Mouse (Mus musculus) kidney, postnatal 36 days (tissue): ENCODE measurements around the gene Nudt8.
"Not testable (repeated sequence)": the region's sequence is repeated elsewhere in the genome, so short reads cannot be mapped to it uniquely, and the experiment has no call there.

Source experiments
- DNase-seq, 2 experiments: peaks; one replicate each; pipeline ENCODE4 v3.0.0; 2021 to 2022; ENCODE audit warnings: mixed read lengths in 2 of 2

The Nudt8 gene

DNA sequence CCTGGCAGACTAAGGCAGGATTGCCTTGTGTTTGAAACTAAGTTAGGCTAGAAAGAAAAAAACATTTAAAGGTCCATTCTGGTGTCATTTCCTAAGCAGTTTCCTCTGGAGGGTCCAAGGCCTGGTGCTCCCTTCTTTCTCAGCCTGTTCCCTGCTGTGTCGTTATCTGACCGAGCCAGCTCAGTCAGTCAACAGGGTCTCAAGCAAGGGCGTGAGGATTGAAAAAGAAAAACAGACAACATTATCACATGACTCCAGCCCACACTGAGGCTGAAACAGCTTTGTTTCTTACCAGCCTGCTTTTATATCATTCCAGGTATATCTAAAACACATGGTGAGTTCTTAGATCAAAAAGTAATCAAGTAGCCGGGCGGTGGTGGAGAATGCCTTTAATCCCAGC, 15.3 kb downstream of the Nudt8 start:
- DNase-seq: no peak

DNA sequence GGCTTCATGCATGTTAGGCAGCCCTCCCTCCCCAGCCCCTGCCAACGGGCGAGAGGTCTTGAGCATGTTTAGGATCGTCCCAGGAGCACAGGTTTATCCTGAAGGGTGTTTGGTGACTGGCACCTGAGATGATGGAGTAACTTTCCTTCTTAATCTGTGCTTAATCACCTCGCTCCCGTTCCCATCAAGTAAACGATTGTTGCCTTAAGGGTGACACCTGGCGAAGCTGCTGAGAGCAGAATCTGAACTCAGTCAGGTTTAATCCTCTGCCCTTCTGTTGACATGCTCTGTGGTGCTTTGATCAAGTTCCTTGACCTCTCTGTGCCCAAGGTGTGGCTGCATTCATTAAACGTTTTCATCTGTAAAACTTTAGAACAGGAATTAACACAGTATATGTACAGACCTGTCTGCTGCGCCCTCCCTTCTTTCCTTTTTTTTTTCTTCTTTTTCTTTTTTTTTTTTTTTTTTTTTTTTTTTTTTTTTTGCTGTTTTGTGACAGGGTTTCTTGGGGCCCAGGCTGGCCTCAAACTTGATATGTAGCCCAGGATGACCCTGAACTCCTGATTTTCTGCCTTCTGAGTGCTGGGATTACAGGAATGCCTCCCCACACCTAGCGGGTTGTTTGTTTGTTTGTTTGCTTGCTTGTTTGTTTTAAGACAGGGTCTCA, 17.7 kb downstream of the Nudt8 start:
- no peak for DNase-seq

DNA sequence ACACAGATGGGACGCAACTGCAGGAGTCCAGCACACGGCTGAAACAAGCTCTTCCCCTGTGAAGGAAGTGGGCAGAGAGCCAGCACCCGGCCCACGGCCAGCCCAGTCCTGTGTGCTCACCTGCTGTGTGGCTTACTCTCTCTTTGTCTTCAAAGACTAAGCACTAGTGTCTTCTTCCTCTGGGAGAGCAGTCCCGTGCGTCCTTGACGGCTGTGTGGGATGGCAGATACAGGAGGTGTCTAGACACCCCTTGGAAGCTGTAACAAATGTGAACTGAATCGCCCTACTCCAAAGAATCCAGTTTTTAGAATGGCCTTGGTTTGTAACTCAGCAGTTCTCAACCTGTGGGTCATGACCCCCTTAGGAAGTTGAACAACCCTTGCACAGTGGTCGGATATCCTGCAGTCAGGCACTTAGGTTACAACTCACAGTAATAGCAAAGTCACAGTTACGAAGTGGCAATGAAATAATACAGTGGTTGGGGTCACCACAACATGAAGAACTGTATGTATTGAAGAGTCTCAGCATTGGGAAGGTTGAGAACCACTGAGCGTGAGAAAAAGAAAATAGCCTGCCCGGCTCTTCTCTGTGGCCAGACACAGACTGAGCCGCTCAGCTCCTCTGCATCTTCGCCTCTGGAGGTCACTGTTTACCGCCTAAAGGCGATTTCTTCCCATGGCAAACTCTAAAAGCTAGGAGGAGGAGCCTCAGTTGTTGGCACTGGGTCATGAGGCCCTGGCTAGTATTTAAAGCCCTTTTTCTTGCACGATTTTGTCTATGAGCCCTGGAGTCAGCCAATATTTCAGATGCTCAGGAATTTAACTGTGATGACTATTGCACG, 18.6 kb downstream of the Nudt8 start:
- DNase-seq: peak; percentile 90 to 91

DNA sequence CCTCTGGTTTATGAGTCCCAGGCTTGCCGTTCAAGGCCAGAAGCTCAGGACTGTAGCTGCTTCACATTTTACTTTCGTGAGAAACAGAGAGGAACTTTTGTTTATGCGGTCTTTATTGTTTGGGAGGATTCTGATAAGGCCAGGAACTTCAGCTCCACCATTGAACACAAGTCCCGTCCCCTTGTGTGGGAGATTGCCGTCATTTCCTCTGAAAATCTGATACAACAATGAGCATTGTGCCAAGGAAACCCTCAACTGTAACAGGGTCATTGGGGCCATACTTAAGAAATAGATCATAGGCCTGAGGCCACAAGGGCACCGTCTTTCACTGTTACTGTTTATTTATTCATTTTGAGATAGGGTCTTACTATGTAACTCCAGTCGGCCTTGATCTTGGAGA, 22.8 kb downstream of the Nudt8 start:
- DNase-seq: no peak

DNA sequence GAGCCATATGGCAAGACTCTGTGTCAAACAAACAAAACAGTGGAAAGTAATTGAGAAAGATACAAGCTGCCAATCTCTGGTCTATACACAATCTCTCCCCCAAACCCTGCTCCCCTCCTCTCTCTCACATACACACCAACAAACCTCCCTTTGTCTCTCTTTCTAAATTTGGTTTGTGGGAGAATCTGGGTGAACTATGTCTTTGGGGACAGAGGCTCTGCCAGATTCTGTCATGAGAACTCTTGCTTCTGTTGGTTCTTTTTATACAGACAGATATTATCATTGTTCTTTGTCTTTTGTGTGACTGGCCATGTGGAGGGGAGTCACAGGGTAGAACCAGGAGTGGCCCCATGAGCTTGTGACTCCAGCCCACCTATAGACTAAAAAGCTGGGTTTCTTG, 27.2 kb downstream of the Nudt8 start:
- no peak for DNase-seq

DNA sequence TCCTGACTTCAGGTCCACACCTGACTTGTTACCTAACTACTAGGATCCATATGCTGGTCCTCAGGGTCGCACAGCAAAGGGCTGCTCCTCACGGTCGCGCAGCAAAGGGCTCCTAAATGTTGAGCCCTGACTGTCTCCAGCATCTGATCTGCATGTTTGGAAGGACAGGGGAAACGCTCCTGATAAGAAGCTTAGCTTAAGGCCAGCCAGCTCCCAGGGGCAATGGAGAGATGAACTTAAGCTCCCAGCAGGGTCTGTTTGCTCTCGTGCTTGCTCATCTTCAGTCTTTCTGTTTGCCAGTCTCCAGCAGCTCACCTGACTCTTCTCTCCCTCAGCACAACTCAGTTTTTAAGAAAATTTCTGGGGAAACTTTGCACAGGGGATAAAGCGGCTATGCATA, 32.3 kb downstream of the Nudt8 start:
- no peak for DNase-seq

DNA sequence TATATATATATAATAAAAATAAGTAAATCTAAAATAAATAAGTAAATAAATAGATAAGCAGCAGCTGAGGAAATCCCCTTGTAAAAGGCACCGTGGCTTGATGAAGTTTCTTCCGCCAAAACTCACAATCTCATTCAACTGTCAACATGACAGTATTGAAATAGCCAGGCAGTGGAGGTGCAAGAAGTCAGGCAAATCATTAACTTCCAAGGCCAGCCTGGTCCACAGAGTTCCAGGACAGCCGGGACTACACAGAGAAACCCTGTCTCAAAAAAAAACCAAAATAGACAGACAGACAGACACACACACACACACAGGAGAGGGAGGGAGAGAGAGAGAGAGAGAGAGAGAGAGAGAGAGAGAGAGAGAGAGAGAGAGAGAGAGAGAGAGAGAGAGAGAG, 32.9 kb downstream of the Nudt8 start:
- peak; percentile 63 to 79 for DNase-seq

DNA sequence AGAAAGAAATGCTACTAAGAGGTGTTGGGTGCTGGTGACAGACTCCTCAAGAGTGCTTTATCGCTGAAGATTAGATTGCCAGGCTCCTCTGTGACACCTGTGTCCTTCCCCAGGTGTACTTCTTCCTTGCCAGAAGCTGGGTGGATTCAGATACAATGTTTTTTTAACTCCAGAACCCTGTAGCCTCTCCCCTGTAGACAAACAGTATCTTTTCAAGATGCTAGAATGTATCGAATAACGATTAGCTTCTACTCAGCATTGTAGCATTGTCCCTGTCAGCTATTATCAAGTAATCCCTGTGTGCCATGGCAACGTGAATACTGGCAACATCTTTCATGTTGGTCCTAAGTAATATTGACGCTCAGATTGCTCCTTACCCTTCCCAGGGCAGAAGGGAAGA, 33.4 kb downstream of the Nudt8 start:
- DNase-seq: no peak

DNA sequence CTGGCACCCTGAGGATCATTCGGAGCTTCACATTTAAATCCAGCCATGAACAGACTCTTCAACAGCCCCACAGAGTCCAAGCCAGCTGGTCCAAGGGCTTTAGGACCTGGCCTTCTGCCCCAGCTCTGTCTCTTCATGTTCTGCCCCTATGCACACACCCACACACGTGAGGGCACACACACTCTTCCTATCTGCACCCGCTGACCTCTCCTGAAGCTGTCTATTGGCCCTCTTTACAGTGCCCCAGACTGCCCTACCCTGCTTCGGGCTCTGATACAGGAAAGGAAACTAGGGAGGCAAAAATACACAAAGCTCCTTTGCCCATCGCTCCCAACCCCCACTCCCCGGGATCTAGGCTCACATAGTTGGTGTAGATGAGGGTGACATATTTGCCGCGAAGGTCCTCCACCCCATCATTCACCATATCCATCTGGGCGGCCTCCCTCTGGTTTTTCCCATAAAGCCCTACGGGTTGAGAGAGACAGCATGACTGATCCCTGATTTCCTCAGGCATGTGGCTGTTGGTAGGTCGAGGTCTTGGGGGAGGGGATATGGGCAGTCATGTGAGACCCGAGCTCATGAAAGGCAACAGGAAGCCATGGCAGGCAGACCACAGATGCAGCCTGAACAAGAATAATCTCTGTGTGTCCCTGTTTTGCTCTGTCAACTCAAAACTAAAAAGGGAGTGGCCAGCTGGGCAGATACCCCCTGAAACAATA, 36.1 kb downstream of the Nudt8 start:
- no peak for DNase-seq

DNA sequence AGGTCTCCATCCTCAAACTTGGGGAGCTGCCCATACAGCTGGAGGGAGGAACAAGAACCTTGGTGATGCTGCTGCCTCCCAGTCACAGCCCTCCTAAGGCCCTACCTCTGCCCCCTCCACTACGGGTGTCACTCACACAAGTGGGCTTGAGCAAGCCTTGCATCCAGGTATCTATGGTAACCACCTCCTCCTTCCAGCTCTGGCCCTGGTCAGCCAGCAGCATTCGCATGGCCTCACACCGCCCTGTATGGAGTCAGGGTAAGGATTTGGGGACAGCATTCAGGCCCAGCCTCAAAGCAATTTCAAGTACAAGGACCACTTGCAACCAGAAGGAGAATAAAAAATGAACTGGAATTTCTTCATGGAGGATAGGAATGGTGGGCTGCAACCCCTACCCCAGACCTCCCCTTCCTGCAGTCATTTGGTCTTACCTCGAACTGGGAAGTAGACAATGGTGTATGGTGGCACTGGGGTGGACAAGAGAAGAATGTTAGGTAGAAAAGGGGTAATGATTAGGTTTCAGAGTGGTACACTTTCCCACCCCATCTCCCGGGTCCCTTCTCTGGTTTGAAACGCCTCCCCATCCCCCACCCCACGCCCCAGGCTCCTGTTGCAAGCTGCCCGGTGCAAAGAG, 36.9 kb downstream of the Nudt8 start:
- DNase-seq: not testable (repeated sequence)

DNA sequence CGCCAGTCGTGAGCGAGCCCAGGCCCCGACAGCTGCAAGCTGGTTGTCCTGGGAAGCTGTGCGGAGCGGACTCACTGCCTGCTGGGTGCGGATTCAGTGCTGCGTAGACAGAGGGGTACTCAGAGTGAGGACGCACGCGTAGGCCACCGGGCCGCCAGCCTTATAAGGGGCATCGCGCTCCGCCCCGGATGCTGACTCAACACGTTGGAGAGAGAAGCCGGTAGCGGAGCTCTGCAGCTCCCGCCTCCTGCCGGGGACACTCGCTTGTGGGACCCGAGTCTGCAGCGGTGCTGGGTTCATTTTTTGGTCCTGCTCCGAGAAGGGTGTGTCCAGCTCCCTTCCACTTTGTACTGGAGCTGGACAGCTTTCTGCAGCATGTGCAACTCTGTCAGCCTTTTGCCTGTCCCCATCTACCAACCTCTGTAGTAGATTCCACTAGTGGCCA, 37.4 kb downstream of the Nudt8 start, which contains the start of gene Gstp1:
Gene Gstp1, minus strand, starts transcription at position 198 of the 445 bp plus-strand sequence.
- DNase-seq: peak; percentile 90 to 94

DNA sequence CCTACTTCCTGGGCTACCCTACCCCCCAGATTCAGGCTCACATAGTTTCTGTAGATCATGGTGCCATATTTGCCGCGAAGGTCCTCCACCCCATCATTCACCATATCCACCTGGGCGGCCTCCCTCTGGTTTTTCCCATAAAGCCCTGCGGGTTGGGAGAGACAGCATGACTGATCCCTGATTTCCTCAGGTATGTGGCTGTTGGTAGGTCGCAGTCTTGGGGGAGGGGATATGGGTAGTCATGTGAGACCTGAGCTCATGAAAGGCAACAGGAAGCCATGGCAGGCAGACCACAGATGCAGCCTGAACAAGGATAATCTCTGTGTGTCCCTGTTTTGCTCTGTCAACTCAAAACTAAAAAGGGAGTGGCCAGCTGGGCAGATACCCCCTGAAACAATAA, 40.6 kb downstream of the Nudt8 start:
- DNase-seq: not testable (repeated sequence)

DNA sequence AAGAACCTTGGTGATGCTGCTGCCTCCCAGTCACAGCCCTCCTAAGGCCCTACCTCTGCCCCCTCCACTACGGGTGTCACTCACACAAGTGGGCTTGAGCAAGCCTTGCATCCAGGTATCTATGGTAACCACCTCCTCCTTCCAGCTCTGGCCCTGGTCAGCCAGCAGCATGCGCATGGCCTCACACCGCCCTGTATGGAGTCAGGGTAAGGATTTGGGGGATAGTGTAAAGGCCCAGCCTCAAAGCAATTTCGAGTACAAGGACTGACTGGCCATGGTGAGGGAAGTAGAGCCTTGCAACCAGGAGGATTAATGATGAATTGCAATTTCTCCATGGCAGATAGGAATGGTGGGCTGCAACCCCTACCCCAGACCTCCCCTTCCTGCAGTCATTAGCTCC, 41.1 kb downstream of the Nudt8 start:
- not testable (repeated sequence) for DNase-seq

DNA sequence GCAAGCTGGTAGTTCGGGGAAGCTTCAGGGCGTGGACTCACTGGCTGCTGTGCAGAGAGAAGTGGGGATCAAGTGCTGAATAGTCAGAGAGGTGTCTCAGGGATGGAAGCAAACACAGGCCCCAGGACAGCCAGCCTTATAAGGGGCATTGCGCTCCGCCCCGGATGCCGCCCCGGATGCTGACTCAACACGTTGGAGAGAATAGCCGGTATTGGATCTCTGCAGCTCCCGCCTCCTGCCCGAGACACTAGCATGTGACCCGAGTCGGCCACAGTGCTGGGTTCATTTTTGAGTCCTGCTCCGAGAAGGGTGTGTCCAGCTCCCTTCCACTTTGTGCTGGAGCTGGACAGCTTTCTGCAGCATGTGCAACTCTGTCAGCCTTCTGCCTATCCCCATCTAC, 41.7 kb downstream of the Nudt8 start:
- DNase-seq: peak; percentile 39 to 56

DNA sequence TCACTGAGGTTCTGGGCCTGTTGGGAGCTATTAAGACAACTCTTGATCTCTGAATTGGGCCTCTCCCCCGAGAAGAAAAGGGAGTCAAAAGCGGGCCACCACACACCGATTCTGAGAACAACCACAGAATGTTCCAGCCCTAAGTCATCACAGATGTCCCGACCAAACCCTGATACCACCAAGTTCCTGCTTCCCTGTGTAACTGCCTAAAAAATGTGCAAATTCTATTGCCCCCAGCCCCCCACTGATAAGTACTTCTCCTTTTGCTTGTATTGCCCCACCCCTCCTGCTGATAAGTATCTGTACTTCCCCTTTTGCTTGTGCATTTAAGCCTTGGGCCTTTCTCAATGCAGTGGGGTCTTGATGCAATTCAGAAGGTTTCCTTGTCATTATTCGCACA, 43.7 kb downstream of the Nudt8 start:
- not testable (repeated sequence) for DNase-seq

DNA sequence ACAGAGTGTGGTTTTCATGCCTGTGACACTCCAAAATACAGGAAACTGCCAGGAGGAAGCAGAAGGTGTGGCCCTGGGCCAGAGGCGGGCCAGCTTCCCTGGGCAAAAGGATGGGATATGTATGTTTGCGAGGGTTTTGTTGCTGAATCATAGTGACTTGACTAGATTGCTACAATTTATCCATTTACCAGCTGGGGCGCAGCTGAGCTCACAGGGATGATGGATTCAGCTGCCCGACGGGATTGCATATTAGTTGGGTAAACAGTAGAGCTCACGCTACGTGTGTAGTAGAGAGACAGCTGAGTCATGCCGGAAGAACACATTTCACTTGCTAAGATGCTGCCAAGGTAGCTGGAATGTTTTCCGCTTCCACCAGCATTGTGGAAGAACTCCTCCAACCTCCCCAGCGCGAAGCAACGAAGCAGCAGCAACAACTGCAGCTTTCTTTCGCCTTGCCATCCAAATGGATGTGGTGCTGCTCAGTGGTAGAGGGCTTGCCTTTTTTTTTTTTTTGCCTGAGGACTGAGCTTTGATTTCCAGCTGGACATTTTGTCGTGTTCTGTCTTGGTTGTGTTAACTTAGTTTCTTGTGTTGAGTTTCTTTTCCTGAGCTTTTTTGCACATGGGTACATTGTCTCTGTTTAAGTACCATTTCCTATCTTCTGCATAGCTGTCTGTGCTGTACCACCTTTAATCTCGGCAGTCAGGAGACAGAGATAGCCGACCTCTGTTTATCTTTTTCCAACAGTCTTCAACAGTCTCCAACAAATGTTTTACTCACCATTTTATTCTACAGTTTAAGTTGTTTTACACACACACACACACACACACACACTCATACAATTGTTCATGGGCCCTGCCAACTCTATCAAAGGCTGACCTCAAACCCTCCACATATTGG, 45.8 kb downstream of the Nudt8 start, which contains the start of gene Gstp2:
Gene Gstp2, minus strand, starts transcription at position 58 of the 900 bp plus-strand sequence.
- DNase-seq: peak; percentile 89 to 90

DNA sequence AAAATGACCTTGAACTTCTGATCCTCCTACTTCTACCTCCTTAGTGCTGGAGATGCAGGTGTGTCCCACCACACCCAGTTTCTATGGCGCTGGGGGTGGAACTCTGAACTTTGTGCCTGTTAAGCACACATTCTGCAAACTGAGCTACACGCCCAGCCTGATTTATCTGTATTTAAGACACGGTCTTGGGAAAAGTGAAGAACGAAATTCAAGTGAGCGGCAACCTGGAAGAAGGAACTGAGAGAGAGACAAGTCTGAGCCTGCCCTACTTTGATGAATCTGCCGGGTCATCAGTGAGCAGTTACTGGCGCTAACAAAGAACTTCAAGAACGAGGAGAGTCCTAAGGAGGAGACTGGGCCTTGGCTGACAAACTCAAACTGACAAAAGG, 46.5 kb downstream of the Nudt8 start:
- DNase-seq: no peak

DNA sequence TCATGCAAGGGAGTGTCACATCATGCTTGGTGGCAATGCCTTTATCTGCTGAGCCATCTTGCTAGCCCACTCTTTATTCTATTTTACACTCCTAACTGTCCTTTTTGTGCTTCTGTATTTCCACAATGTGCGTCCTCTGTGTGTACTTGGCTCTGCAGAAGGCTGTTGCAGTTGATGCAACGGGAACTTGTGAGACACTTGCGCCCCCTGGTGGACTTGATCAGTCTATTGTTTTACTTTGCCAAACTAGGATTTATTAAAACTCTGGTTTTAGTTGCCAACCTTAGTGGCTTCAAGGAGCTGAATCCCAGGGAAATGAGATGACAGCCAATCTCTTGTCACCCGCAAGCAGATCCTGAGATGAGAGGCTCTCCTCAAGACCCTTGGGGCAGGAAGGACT, 47.5 kb downstream of the Nudt8 start:
- peak; percentile 85 to 95 for DNase-seq

DNA sequence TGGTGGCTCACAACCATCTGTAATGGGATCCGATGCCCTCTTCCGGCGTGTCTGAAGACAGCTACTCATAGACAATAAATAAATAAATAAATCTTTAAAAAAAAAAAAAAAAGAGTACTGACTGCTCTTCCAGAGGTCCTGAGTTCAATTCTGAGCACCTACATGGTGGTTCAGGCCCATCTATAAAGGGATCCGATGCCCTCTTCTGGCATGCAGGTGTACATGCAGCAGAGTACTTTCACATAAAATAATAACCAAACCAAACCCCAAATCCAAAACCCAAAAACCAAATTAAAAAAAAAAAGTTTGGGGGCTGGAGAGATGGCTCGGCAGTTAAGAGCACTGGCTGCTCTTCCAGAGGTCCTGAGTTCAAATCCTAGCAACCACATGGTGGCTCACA, 48.7 kb downstream of the Nudt8 start:
- not testable (repeated sequence) for DNase-seq

DNA sequence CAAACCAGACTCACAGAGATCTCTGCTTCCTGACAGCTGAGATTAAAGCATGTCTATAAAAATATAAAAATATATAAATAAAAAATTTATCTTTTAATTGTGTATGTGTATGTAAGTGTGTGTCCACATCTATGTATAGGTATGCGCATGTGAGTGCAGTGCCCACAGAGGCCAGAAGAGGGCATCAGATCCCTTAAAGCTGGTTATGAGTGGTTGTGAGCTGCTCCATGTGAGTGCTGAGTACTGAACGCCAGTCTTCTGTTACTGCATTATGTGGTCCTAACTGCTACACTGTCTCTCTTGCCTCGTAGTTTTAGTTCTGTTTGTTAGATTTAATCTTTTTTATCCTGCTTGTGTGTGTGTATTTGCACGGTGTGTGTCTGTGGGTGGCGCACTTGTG, 50.6 kb downstream of the Nudt8 start:
- no peak for DNase-seq
